Mouse (Mus musculus): Measurements from ENCODE around the gene Samhd1. TPM values are rescaled to one million over a fixed set of nuclear protein-coding genes. Genes with fewer than 3 reads are reported as not detected.

Samhd1 gene
- polyA plus RNA-seq, 1 experiment from 2014 or later, result 32.5 TPM

DNA sequence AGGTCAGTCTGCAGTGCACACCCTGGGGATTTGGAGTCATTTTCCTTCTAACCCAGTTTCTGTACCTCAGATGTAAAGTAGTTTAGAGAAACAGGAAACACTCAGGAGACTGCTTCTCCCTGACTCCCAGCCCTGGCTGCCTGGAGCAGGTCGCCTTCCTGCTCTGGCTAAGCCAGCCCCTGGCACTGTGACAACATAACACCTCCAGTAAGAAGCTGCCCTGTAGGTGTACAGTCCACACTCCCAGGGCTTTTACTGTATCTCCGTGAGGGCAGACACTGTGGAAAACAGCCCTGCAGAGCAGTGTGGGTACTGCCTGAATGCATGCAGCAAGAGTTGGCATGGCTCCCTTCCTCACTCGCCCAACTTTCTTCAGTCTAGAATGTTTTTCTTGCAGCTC lies 59.4 kb downstream of the Samhd1 start:
- 39% methylated on average over 3 of the region's 3 CpGs for WGBS
- peaks cover 69% of the 10 kb centered on the region for H3K4me1 ChIP-seq (ENCODE audit: control insufficient read depth, insufficient read depth, low read length)
- no peak overlapping the region for H3K27ac ChIP-seq (ENCODE audit: low read length)
- no peak for ATAC-seq (ENCODE audit: insufficient number of reproducible peaks, insufficient read depth, low FRiP score, low read depth)
- peaks cover 7% of the 10 kb centered on the region; the same call in 1 of the 2 replicates for H3K36me3 ChIP-seq (ENCODE audit: control insufficient read depth, insufficient read depth, low read length)
- peak overlapping the region; percentile 20; the same call in 1 of the 2 replicates for H3K4me2 ChIP-seq (replicated peaks; ENCODE audit: low read depth, low read length)
- H3K4me3 ChIP-seq (ENCODE audit: low read depth, low read length), result no peak overlapping the region
- no peaks in the 10 kb centered on the region for H3K9me3 ChIP-seq (ENCODE audit: control insufficient read depth, low read depth, low read length)
- H3K27me3 ChIP-seq (ENCODE audit: control insufficient read depth, insufficient read depth, low read length), result no peaks in the 10 kb centered on the region
- no peak overlapping the region; the same call in 1 of the 2 replicates for H3K9ac ChIP-seq (replicated peaks; ENCODE audit: low read depth, low read length)

DNA sequence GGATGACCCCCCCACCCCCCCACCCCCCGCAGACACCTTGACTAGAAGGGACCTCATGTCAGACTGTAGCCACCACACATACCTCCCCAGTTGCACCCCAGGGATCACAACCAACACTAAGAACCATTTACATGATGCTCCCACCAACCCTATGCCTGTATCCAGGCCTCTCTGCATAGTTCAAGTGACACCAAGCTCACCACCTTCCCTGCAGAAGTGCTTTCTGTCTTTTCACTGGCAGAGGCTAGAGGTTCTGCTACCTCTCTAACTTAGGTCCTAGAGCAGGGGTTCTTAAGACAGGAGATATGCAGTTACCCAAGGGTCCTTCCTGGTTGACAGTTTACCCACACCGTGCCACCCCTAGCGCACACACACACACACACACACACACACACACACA lies 59.8 kb downstream of the Samhd1 start:
- ATAC-seq (ENCODE audit: insufficient number of reproducible peaks, insufficient read depth, low FRiP score, low read depth), result no peak
- WGBS, result 81% methylated on average over 3 of the region's 3 CpGs
- H3K9me3 ChIP-seq (ENCODE audit: control insufficient read depth, low read depth, low read length), result no peaks in the 10 kb centered on the region
- no peak overlapping the region for H3K27ac ChIP-seq (ENCODE audit: low read length)
- H3K4me1 ChIP-seq (ENCODE audit: control insufficient read depth, insufficient read depth, low read length), result peaks cover 74% of the 10 kb centered on the region
- H3K36me3 ChIP-seq (ENCODE audit: control insufficient read depth, insufficient read depth, low read length), result peaks cover 7% of the 10 kb centered on the region; the same call in 1 of the 2 replicates
- H3K4me2 ChIP-seq (replicated peaks; ENCODE audit: low read depth, low read length), result peak overlapping the region; percentile 20; the same call in 1 of the 2 replicates
- H3K9ac ChIP-seq (replicated peaks; ENCODE audit: low read depth, low read length), result no peak overlapping the region
- no peak overlapping the region for H3K4me3 ChIP-seq (ENCODE audit: low read depth, low read length)
- no peaks in the 10 kb centered on the region for H3K27me3 ChIP-seq (ENCODE audit: control insufficient read depth, insufficient read depth, low read length)

DNA sequence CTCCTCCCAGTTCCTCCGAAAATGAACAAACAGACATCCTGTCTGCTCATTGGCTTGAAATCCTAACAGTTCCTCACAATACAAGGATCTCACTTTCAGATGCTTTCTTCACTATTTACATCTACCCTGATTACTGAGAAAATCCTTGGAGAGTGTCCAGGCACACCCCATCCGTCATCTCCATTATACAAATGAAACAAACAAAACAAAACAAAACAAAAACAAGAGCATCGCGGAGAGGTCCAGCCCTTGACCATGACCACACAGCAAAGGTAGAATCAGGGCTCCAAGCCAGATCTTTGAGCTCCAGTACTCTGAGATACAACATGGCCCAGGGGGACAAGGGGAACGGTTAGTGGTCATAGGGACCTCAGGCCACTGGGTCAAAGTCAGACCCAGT lies 60.3 kb downstream of the Samhd1 start:
- H3K9ac ChIP-seq (replicated peaks; ENCODE audit: low read depth, low read length), result no peak overlapping the region
- H3K9me3 ChIP-seq (ENCODE audit: control insufficient read depth, low read depth, low read length), result no peaks in the 10 kb centered on the region
- peaks cover 76% of the 10 kb centered on the region for H3K4me1 ChIP-seq (ENCODE audit: control insufficient read depth, insufficient read depth, low read length)
- H3K36me3 ChIP-seq (ENCODE audit: control insufficient read depth, insufficient read depth, low read length), result peaks cover 7% of the 10 kb centered on the region; the same call in 1 of the 2 replicates
- no peak for ATAC-seq (ENCODE audit: insufficient number of reproducible peaks, insufficient read depth, low FRiP score, low read depth)
- H3K27ac ChIP-seq (ENCODE audit: low read length), result no peak overlapping the region
- 63% methylated on average over 5 of the region's 5 CpGs for WGBS
- no peak overlapping the region for H3K4me3 ChIP-seq (ENCODE audit: low read depth, low read length)
- no peaks in the 10 kb centered on the region for H3K27me3 ChIP-seq (ENCODE audit: control insufficient read depth, insufficient read depth, low read length)
- H3K4me2 ChIP-seq (replicated peaks; ENCODE audit: low read depth, low read length), result peak overlapping the region; percentile 7; the same call in 1 of the 2 replicates

DNA sequence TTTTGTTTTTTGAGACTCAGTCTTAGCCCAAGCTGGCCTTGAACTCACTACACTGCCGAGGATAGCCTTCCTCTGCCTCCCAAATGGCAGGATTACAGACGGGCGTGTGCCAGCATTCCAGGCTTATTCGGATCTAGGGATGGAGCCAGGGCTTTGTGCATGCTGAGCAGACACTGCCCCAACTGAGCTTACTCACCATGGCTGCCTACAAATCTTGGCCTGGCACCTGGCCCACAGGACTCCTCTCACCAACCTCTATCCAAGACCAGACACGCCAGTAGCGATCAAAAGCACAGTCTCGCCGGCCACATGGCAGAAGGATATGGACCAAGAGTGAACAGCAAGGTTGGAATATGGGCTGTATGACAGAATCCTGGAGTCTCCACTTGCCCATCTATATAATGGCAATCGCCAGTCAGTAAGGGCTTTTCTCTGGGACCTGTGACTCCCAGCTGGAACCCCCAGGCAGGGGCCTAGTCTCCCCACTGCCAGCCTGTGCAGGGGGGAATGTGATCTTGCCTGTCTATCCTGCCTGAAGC lies 60.8 kb downstream of the Samhd1 start:
- peaks cover 7% of the 10 kb centered on the region; the same call in 1 of the 2 replicates for H3K36me3 ChIP-seq (ENCODE audit: control insufficient read depth, insufficient read depth, low read length)
- 0 out of 2 replicates have a peak overlapping the region, but pooled peaks have one; percentile 3 for H3K27ac ChIP-seq (ENCODE audit: low read length)
- no peak overlapping the region for H3K9ac ChIP-seq (replicated peaks; ENCODE audit: low read depth, low read length)
- peaks cover 78% of the 10 kb centered on the region for H3K4me1 ChIP-seq (ENCODE audit: control insufficient read depth, insufficient read depth, low read length)
- 77% methylated on average over 9 of the region's 9 CpGs for WGBS
- H3K4me2 ChIP-seq (replicated peaks; ENCODE audit: low read depth, low read length), result peak overlapping the region; percentile 7; the same call in 1 of the 2 replicates
- no peak for ATAC-seq (ENCODE audit: insufficient number of reproducible peaks, insufficient read depth, low FRiP score, low read depth)
- H3K9me3 ChIP-seq (ENCODE audit: control insufficient read depth, low read depth, low read length), result no peaks in the 10 kb centered on the region
- H3K4me3 ChIP-seq (ENCODE audit: low read depth, low read length), result no peak overlapping the region
- no peaks in the 10 kb centered on the region for H3K27me3 ChIP-seq (ENCODE audit: control insufficient read depth, insufficient read depth, low read length)

DNA sequence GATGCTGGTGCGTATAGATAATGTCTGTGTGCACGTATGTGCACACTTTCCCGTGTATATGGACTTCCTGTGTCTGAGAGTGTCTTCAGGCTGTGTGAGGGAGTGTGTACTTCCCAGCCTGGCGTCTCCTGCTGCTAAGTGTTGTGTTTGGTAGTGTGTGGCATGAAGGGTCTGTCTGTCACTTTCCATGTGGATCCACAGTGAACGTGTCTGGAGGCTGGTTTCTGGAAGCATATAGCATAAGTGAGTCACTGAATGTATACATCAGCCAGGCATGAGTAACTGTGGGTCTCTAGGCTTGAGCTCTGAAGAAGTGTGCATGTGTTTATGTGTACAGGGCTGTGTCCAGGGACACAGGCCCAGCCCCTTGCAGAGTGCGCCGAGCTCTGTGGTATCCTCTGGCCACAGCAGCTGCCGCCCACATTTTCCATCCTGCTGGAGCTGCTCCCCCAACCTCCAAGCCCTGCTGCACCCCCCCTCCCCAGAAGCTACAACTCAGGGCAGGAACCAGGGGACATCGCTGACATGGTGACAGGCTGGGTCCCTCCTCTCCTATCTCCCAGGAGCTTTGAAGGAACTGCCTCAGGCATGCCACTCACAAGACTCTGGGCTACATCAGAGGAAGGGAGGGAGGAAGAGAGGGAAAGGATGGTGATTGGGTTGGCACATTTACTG lies 61.5 kb downstream of the Samhd1 start:
- ATAC-seq (ENCODE audit: insufficient number of reproducible peaks, insufficient read depth, low FRiP score, low read depth), result no peak

DNA sequence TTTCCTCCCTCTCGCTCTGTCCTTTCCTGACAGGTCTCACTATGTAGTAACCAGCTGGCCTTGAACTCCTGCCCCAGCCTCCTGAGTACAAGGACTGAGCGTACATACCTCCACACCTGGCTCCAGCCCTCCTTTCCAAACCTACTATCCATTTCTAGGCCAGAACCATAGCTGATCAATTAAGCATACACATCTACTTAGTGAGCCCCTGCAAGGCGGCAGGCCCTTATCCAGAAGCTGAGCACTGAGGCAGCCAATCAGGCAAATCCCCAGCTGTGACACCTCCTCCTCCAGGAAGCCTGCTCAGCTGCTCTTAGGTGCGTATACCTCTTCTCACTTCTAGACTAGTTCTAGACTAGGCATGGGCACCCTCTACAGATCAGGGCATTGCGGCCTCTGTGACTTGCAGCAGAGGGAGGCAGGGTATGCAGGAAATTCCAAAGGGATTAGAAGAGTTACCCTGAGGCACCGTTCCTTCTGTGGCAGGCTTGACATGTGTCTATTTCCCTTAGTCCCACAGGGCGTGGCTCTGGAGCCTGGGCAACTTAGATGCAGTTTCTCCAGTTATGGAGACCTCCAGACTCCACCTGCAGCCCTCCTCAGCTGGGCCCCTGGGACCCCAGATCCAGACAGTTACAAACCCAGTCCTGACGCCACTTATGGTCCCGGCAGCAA lies 62.6 kb downstream of the Samhd1 start:
- Histone ChIP-seq H3K9me3 (ENCODE audit: control insufficient read depth, low read depth, low read length) (no peaks in the 10 kb centered on the region), H3K9ac (replicated peaks; ENCODE audit: low read depth, low read length) (no peak overlapping the region), H3K27ac (ENCODE audit: low read length) (no peak overlapping the region), H3K4me1 (ENCODE audit: control insufficient read depth, insufficient read depth, low read length) (peaks cover 91% of the 10 kb centered on the region), H3K4me3 (ENCODE audit: low read depth, low read length) (no peak overlapping the region), H3K4me2 (replicated peaks; ENCODE audit: low read depth, low read length) (no peak overlapping the region), H3K27me3 (ENCODE audit: control insufficient read depth, insufficient read depth, low read length) (no peaks in the 10 kb centered on the region), H3K36me3 (ENCODE audit: control insufficient read depth, insufficient read depth, low read length) (peaks cover 7% of the 10 kb centered on the region; the same call in 1 of the 2 replicates)
- WGBS, result 68% methylated on average over 9 of the region's 9 CpGs
- no peak for ATAC-seq (ENCODE audit: insufficient number of reproducible peaks, insufficient read depth, low FRiP score, low read depth)

More for the DNA sequence above, 61.5 kb downstream of the Samhd1 start:
- H3K9me3 ChIP-seq (ENCODE audit: control insufficient read depth, low read depth, low read length), result no peaks in the 10 kb centered on the region
- H3K27me3 ChIP-seq (ENCODE audit: control insufficient read depth, insufficient read depth, low read length), result no peaks in the 10 kb centered on the region
- H3K4me1 ChIP-seq (ENCODE audit: control insufficient read depth, insufficient read depth, low read length), result peaks cover 86% of the 10 kb centered on the region
- peaks cover 7% of the 10 kb centered on the region; the same call in 1 of the 2 replicates for H3K36me3 ChIP-seq (ENCODE audit: control insufficient read depth, insufficient read depth, low read length)
- no peak overlapping the region for H3K4me2 ChIP-seq (replicated peaks; ENCODE audit: low read depth, low read length)
- H3K27ac ChIP-seq (ENCODE audit: low read length), result no peak overlapping the region; the same call in 1 of the 2 replicates
- 68% methylated on average over 9 of the region's 9 CpGs for WGBS
- no peak overlapping the region for H3K4me3 ChIP-seq (ENCODE audit: low read depth, low read length)
- H3K9ac ChIP-seq (replicated peaks; ENCODE audit: low read depth, low read length), result no peak overlapping the region

DNA sequence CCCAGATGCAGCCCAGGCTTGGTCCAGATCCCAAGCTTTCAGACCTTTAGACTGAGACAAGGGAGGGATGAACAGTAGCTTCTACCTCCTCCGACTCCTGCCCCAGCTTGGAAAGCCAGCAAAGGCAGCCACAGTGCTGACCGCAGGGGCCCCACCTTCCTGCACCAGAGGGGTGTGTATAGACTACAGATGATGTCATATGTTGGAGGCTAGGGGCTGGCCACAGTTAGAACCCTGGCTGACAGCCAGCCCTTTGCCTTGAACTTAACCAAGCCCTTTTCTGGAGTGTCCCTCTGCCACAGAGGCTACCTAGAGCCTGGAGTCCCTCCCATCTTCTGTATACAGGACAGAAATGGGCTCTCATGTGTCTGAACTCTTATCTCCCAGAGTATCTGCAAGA lies 63.5 kb downstream of the Samhd1 start:
- H3K9me3 ChIP-seq (ENCODE audit: control insufficient read depth, low read depth, low read length), result no peaks in the 10 kb centered on the region
- no peak overlapping the region for H3K4me3 ChIP-seq (ENCODE audit: low read depth, low read length)
- peak overlapping the region; percentile 8; the same call in 1 of the 2 replicates for H3K4me2 ChIP-seq (replicated peaks; ENCODE audit: low read depth, low read length)
- peak; percentile 76 for ATAC-seq (ENCODE audit: insufficient number of reproducible peaks, insufficient read depth, low FRiP score, low read depth)
- H3K27me3 ChIP-seq (ENCODE audit: control insufficient read depth, insufficient read depth, low read length), result no peaks in the 10 kb centered on the region
- no peak overlapping the region for H3K9ac ChIP-seq (replicated peaks; ENCODE audit: low read depth, low read length)
- H3K4me1 ChIP-seq (ENCODE audit: control insufficient read depth, insufficient read depth, low read length), result peaks cover 85% of the 10 kb centered on the region
- 0 out of 2 replicates have a peak overlapping the region, but pooled peaks have one; percentile 3 for H3K27ac ChIP-seq (ENCODE audit: low read length)
- WGBS, result 23% methylated on average over 2 of the region's 2 CpGs
- peaks cover 7% of the 10 kb centered on the region; the same call in 1 of the 2 replicates for H3K36me3 ChIP-seq (ENCODE audit: control insufficient read depth, insufficient read depth, low read length)

DNA sequence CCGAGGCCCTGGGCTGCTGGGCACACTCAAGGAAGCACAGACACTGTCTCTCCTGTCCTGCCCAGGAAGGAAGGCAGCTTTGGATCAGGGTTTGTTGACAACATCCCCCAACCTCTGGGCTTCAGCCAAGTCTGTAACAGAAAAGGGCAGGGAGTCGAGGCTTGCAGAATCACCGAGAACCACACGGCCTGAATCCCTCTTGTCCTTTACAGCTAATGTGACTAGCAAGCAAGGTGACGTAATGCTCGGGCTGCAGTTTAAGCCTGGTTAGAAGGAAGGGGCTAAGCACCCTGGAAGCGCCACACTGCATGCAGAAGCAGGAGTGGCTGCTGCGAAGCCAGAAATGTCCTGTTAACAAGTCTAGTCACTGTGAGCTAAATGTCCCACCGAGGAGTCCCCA lies 64.7 kb downstream of the Samhd1 start:
- no peak; the same call in 1 of the 2 replicates for ATAC-seq (ENCODE audit: insufficient number of reproducible peaks, insufficient read depth, low FRiP score, low read depth)
- peaks cover 7% of the 10 kb centered on the region; the same call in 1 of the 2 replicates for H3K36me3 ChIP-seq (ENCODE audit: control insufficient read depth, insufficient read depth, low read length)
- H3K9ac ChIP-seq (replicated peaks; ENCODE audit: low read depth, low read length), result no peak overlapping the region
- no peaks in the 10 kb centered on the region for H3K9me3 ChIP-seq (ENCODE audit: control insufficient read depth, low read depth, low read length)
- no peaks in the 10 kb centered on the region for H3K27me3 ChIP-seq (ENCODE audit: control insufficient read depth, insufficient read depth, low read length)
- WGBS, result 32% methylated on average over 9 of the region's 9 CpGs
- peak overlapping the region; percentile 13; the same call in 1 of the 2 replicates for H3K4me2 ChIP-seq (replicated peaks; ENCODE audit: low read depth, low read length)
- peaks cover 83% of the 10 kb centered on the region for H3K4me1 ChIP-seq (ENCODE audit: control insufficient read depth, insufficient read depth, low read length)
- H3K27ac ChIP-seq (ENCODE audit: low read length), result peak overlapping the region; percentile 62
- no peak overlapping the region for H3K4me3 ChIP-seq (ENCODE audit: low read depth, low read length)
